Mouse (Mus musculus) kidney, postnatal 10 days (tissue): ENCODE data around the gene Olfr710.
A peak's percentile ranks its signal among the peaks of the same experiment; 100 is the strongest.
"Not testable (repeated sequence)": the region's sequence is repeated elsewhere in the genome, so short reads cannot be mapped to it uniquely, and the experiment has no call there.

ENCODE experiments used
- DNase-seq: peaks from one replicate; pipeline ENCODE4 v3.0.0; 2021; ENCODE audit warnings: mixed read lengths

Olfr710 gene

DNA sequence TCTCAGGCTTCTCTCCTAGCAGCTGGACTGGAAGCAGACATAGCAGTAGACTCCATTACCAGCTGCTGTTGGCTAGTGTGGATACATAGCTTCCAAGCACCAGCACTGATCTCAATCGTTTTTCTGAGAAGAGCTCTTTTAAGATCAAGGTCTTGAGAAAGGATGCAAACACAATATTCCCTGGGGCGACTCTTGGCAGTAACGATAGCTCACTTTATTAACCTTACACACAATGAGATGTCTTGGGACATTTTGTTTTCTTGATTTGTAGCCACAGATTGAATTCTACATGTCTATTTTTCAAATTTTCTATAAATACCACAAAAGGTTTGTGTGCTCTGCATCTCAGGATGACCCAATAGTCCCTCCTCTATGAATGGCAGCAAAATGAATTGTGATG, at the start of gene Olfr710:
TSS of gene Olfr710 (minus strand) at position 101 of the 400 bp plus-strand sequence.
- no peak for DNase-seq

GRCm38 (mm10) chr7:106985236-106985635, 37.1 kb upstream of the Olfr710 start:
- DNase-seq, result no peak

GRCm38 (mm10) chr7:106975353-106975752, 27.2 kb upstream of the Olfr710 start, which contains the start of gene Olfr711:
Gene Olfr711 (minus strand): TSS chr7:106975453.
- DNase-seq, result no peak

DNA sequence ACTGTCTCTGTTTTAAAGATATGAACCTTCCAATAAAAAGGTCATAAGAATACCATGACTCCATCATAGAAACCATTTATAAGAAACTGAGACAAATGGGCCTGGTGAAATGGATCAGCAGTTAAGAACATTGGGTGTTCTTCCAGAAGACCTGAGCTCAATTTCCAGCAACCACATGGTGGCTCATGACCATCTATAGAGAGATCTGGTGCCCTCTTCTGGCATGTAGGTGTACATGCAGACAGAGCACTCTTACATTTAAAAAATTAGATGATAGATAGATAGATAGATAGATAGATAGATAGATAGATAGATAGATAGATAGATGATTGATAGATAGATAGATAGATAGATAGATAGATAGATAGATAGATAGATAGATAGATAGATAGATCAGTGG, 19.4 kb upstream of the Olfr710 start:
- not testable (repeated sequence) for DNase-seq

DNA sequence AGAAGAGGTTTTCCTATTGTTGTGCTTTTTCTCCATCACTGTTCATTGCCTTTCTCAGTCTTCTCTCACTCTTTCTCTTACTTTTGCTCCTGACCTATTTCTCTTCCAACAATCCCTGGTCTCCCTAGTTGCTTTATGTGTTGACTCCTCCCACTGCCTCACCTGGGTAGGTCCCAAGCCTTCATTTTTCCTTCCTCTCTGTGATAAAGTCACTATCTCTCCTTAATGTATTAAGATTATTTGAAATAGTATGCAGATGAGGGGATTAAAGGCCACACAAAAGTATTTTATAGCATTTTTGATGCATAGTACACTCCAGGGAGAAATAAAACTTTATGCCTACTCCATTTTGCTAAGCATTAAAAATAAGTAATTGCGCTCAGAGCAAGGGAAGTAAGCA, 15.7 kb upstream of the Olfr710 start, which contains the start of gene Olfr6:
TSS of gene Olfr6 (minus strand) at position 101 of the 400 bp plus-strand sequence.
- DNase-seq, result no peak

GRCm38 (mm10) chr7:106932119-106932518, 16.0 kb downstream of the Olfr710 start, which contains the start of gene Olfr709-ps1:
Gene Olfr709-ps1 (minus strand): TSS chr7:106932219.
- DNase-seq, result no peak

- DNase-seq, result peak; percentile 6
Observed at GRCm38 (mm10) chr7:106920961-106921360, 27.2 kb downstream of the Olfr710 start.

DNA sequence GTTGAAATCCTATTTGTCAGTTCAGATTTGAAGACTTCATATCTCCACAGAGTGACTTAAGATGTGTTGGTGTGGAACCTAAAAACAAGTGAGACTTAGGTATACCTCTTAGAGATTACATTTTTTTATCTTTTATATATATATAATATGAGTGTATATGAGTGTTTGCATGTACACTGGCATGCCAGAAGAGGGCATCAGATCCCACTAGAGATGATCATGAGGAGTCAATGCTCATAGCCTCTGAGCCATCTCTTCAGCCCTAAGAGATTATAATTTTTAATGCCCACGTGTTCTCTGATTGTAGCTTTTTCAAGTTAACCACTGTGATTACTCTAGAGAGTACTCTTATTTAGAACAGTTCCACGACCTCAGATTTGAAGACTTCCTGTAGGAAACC, 40.4 kb downstream of the Olfr710 start, which contains the start of gene Olfr1532-ps1:
TSS of gene Olfr1532-ps1 (plus strand) at position 326 of the 400 bp plus-strand sequence.
- no peak for DNase-seq

- not testable (repeated sequence) for DNase-seq
Observed at GRCm38 (mm10) chr7:106901141-106901540, 47.0 kb downstream of the Olfr710 start, which contains the start of gene Olfr707. Gene Olfr707 (minus strand): TSS chr7:106901241.
